Mouse (Mus musculus) heart, embryonic 12.5 days (tissue): ENCODE data around the gene Plekhm3. TPM values are rescaled to one million over a fixed set of nuclear protein-coding genes. Genes with fewer than 3 reads are reported as not detected.

ENCODE experiments used
- ATAC-seq: fragments of 200-750 bp; cut with Nextera tagmentation; 2 replicates; pipeline ENCODE4 v1.8.0; 2017; ENCODE audit warnings: moderate TSS enrichment, moderate library complexity; ENCODE audit not compliant: insufficient number of reproducible peaks, low FRiP score
- H3K27ac ChIP-seq: fragments of 300-500 bp; sonication (generic); 2 replicates; pipeline ENCODE4 v1.5.1; 2016; ENCODE audit warnings: mild to moderate bottlenecking, moderate library complexity; ENCODE audit not compliant: poor library complexity, severe bottlenecking
- H3K27me3 ChIP-seq: fragments of 300-500 bp; sonication (generic); replicated peaks from 2 replicates; pipeline ENCODE4 v1.6.1; 2016; ENCODE audit warnings: mild to moderate bottlenecking, moderate library complexity
- H3K36me3 ChIP-seq: fragments of 300-500 bp; sonication (generic); 2 replicates; pipeline ENCODE4 v1.6.1; 2016; ENCODE audit warnings: mild to moderate bottlenecking, moderate library complexity
- H3K4me1 ChIP-seq: fragments of 300-500 bp; sonication (generic); replicated peaks from 2 replicates; pipeline ENCODE4 v1.6.1; 2016; ENCODE audit warnings: mild to moderate bottlenecking
- H3K4me2 ChIP-seq: fragments of 300-500 bp; sonication (generic); 2 replicates; pipeline ENCODE4 v1.6.1; 2016; ENCODE audit warnings: mild to moderate bottlenecking, moderate library complexity
- H3K4me3 ChIP-seq: fragments of 300-500 bp; sonication (generic); 2 replicates; pipeline ENCODE4 v1.5.1; 2016; ENCODE audit warnings: mild to moderate bottlenecking
- H3K9ac ChIP-seq: fragments of 300-500 bp; sonication (generic); 2 replicates; pipeline ENCODE4 v1.6.1; 2016; ENCODE audit warnings: mild to moderate bottlenecking, moderate library complexity
- H3K9me3 ChIP-seq: fragments of 300-500 bp; sonication (generic); replicated peaks from 2 replicates; pipeline ENCODE4 v1.6.1; 2016; ENCODE audit warnings: mild to moderate bottlenecking, moderate library complexity
- WGBS: fragments of 180-500 bp; shearing (Covaris S2); methylation state at CpG from one replicate; pipeline ENCODE4 v1.1.7; 2016; 5-methylcytosine and 5-hydroxymethylcytosine counted together
- polyA plus RNA-seq: library from polyadenylated mRNA; unstranded; fragments of >200 nt; fragmentation: Nextera tagmentation; extraction: Ambion mirVana; gene quantifications from 2 replicates; pipeline ENCODE4 v1.2.1, GENCODE M21; 2016

Plekhm3 gene
- polyA plus RNA-seq, 1 experiment from 2014 or later = 7.1 TPM

GRCm38 (mm10) chr1:64903415-64903814, 53.2 kb downstream of the Plekhm3 start:
- Histone ChIP-seq H3K36me3 (no peaks in the 10 kb centered on the region), H3K27me3 (no peaks in the 10 kb centered on the region), H3K4me2 (no peak overlapping the region), H3K9me3 (no peaks in the 10 kb centered on the region), H3K4me3 (no peak overlapping the region), H3K4me1 (peaks cover 8% of the 10 kb centered on the region; the same call in 1 of the 2 replicates), H3K27ac (no peak overlapping the region), H3K9ac (no peak overlapping the region)
- WGBS = 77% methylated on average over 4 of the region's 4 CpGs
- ATAC-seq = no peak

GRCm38 (mm10) chr1:64902804-64903203, 53.8 kb downstream of the Plekhm3 start:
- H3K4me3 ChIP-seq = no peak overlapping the region
- no peak for ATAC-seq
- H3K27ac ChIP-seq = no peak overlapping the region
- no peak overlapping the region for H3K9ac ChIP-seq
- H3K36me3 ChIP-seq = no peaks in the 10 kb centered on the region
- no peaks in the 10 kb centered on the region for H3K27me3 ChIP-seq
- H3K4me1 ChIP-seq = peaks cover 8% of the 10 kb centered on the region; the same call in 1 of the 2 replicates
- no peak overlapping the region for H3K4me2 ChIP-seq
- H3K9me3 ChIP-seq = no peaks in the 10 kb centered on the region
- 61% methylated on average over 2 of the region's 2 CpGs for WGBS

- Histone ChIP-seq H3K27ac (no peak overlapping the region), H3K4me2 (no peak overlapping the region), H3K9me3 (no peaks in the 10 kb centered on the region), H3K4me1 (peaks cover 5% of the 10 kb centered on the region; the same call in 1 of the 2 replicates), H3K36me3 (no peaks in the 10 kb centered on the region), H3K27me3 (no peaks in the 10 kb centered on the region), H3K9ac (no peak overlapping the region), H3K4me3 (no peak overlapping the region)
- ATAC-seq = no peak
- 78% methylated on average over 3 of the region's 3 CpGs for WGBS
Observed at GRCm38 (mm10) chr1:64899763-64900162, 56.9 kb downstream of the Plekhm3 start.

GRCm38 (mm10) chr1:64897485-64897884, 59.1 kb downstream of the Plekhm3 start:
- H3K4me3 ChIP-seq = no peak overlapping the region
- ATAC-seq = no peak
- no peaks in the 10 kb centered on the region for H3K9me3 ChIP-seq
- no peak overlapping the region for H3K4me2 ChIP-seq
- H3K36me3 ChIP-seq = no peaks in the 10 kb centered on the region
- H3K27me3 ChIP-seq = no peaks in the 10 kb centered on the region
- H3K27ac ChIP-seq = no peak overlapping the region
- WGBS = 92% methylated on average over 2 of the region's 2 CpGs
- no peak overlapping the region for H3K9ac ChIP-seq
- peaks cover under 1% of the 10 kb centered on the region; the same call in 1 of the 2 replicates for H3K4me1 ChIP-seq

GRCm38 (mm10) chr1:64893806-64894205, 62.8 kb downstream of the Plekhm3 start:
- no peaks in the 10 kb centered on the region for H3K36me3 ChIP-seq
- H3K9ac ChIP-seq = no peak overlapping the region
- H3K27me3 ChIP-seq = no peaks in the 10 kb centered on the region
- no peak for ATAC-seq
- WGBS = 90% methylated on average over 7 of the region's 7 CpGs
- no peak overlapping the region for H3K4me3 ChIP-seq
- no peak overlapping the region for H3K27ac ChIP-seq
- no peaks in the 10 kb centered on the region for H3K9me3 ChIP-seq
- H3K4me1 ChIP-seq = no peaks in the 10 kb centered on the region
- no peak overlapping the region for H3K4me2 ChIP-seq

- H3K27me3 ChIP-seq = no peaks in the 10 kb centered on the region
- H3K4me1 ChIP-seq = no peaks in the 10 kb centered on the region
- H3K27ac ChIP-seq = no peak overlapping the region
- no peaks in the 10 kb centered on the region for H3K36me3 ChIP-seq
- no peaks in the 10 kb centered on the region for H3K9me3 ChIP-seq
- no peak overlapping the region for H3K4me3 ChIP-seq
- no peak overlapping the region for H3K9ac ChIP-seq
- no peak overlapping the region for H3K4me2 ChIP-seq
- ATAC-seq = no peak
- 78% methylated on average over 4 of the region's 4 CpGs for WGBS
Observed at GRCm38 (mm10) chr1:64891332-64891731, 65.3 kb downstream of the Plekhm3 start.

GRCm38 (mm10) chr1:64887502-64888203, 69.0 kb downstream of the Plekhm3 start:
- H3K27ac ChIP-seq = no peak overlapping the region
- WGBS = 83% methylated on average over 2 of the region's 2 CpGs

GRCm38 (mm10) chr1:64886718-64887117, 69.9 kb downstream of the Plekhm3 start:
- peaks cover 16% of the 10 kb centered on the region for H3K4me1 ChIP-seq
- no peak overlapping the region for H3K27ac ChIP-seq
- no peaks in the 10 kb centered on the region for H3K27me3 ChIP-seq
- 89% methylated on average over 6 of the region's 6 CpGs for WGBS
- H3K4me2 ChIP-seq = no peak overlapping the region
- ATAC-seq = no peak
- H3K9ac ChIP-seq = no peak overlapping the region
- no peaks in the 10 kb centered on the region for H3K9me3 ChIP-seq
- no peaks in the 10 kb centered on the region for H3K36me3 ChIP-seq
- no peak overlapping the region for H3K4me3 ChIP-seq

More at GRCm38 (mm10) chr1:64887502-64888203, 69.0 kb downstream of the Plekhm3 start:
- no peaks in the 10 kb centered on the region for H3K36me3 ChIP-seq
- H3K9me3 ChIP-seq = no peaks in the 10 kb centered on the region
- no peak overlapping the region for H3K4me2 ChIP-seq
- ATAC-seq = no peak
- H3K27me3 ChIP-seq = no peaks in the 10 kb centered on the region
- H3K9ac ChIP-seq = no peak overlapping the region
- peaks cover 16% of the 10 kb centered on the region for H3K4me1 ChIP-seq
- H3K4me3 ChIP-seq = no peak overlapping the region

- no peak for ATAC-seq
- no peaks in the 10 kb centered on the region for H3K27me3 ChIP-seq
- WGBS = 80% methylated on average over 3 of the region's 3 CpGs
- no peak overlapping the region for H3K4me3 ChIP-seq
- no peak overlapping the region for H3K4me2 ChIP-seq
- no peak overlapping the region for H3K27ac ChIP-seq
- no peak overlapping the region for H3K9ac ChIP-seq
- H3K4me1 ChIP-seq = peaks cover 16% of the 10 kb centered on the region
- H3K9me3 ChIP-seq = no peaks in the 10 kb centered on the region
- no peaks in the 10 kb centered on the region for H3K36me3 ChIP-seq
Observed at GRCm38 (mm10) chr1:64885328-64885727, 71.3 kb downstream of the Plekhm3 start.

GRCm38 (mm10) chr1:64884007-64884406, 72.6 kb downstream of the Plekhm3 start:
- Histone ChIP-seq H3K36me3 (no peaks in the 10 kb centered on the region), H3K27me3 (no peaks in the 10 kb centered on the region), H3K4me1 (peaks cover 16% of the 10 kb centered on the region), H3K4me2 (no peak overlapping the region), H3K9ac (no peak overlapping the region), H3K4me3 (no peak overlapping the region), H3K9me3 (no peaks in the 10 kb centered on the region), H3K27ac (no peak overlapping the region)
- ATAC-seq = no peak
- WGBS = 22% methylated on average over 6 of the region's 6 CpGs

GRCm38 (mm10) chr1:64880613-64881012, 76.0 kb downstream of the Plekhm3 start:
- ATAC-seq = no peak
- 78% methylated on average over 3 of the region's 3 CpGs for WGBS
- Histone ChIP-seq H3K9ac (no peak overlapping the region), H3K27me3 (no peaks in the 10 kb centered on the region), H3K4me3 (no peak overlapping the region), H3K27ac (no peak overlapping the region), H3K4me2 (no peak overlapping the region), H3K4me1 (peaks cover 42% of the 10 kb centered on the region), H3K36me3 (peaks cover 4% of the 10 kb centered on the region; the same call in 1 of the 2 replicates), H3K9me3 (no peaks in the 10 kb centered on the region)

- ATAC-seq = no peak
- Histone ChIP-seq H3K9ac (no peak overlapping the region), H3K36me3 (peaks cover 4% of the 10 kb centered on the region; the same call in 1 of the 2 replicates), H3K4me1 (peaks cover 30% of the 10 kb centered on the region), H3K4me3 (no peak overlapping the region), H3K9me3 (no peaks in the 10 kb centered on the region), H3K27ac (no peak overlapping the region), H3K27me3 (no peaks in the 10 kb centered on the region), H3K4me2 (no peak overlapping the region)
- 35% methylated on average over 12 of the region's 12 CpGs for WGBS
Observed at GRCm38 (mm10) chr1:64878795-64879240, 77.8 kb downstream of the Plekhm3 start.
